Mouse (Mus musculus) testis, postnatal 14 days (tissue): ENCODE measurements around the gene Jpt2.

ENCODE experiments used
- DNase-seq: peaks from one replicate; pipeline ENCODE4 v3.0.0; 2021; ENCODE audit warnings: low spot score

The Jpt2 gene

GRCm38 (mm10) chr17:24907591-24907990 lies 52.9 kb downstream of the Jpt2 start:
- no peak for DNase-seq

GRCm38 (mm10) chr17:24903767-24904166 lies 56.7 kb downstream of the Jpt2 start:
- no peak for DNase-seq

GRCm38 (mm10) chr17:24902671-24903474 lies 57.6 kb downstream of the Jpt2 start:
- no peak for DNase-seq

GRCm38 (mm10) chr17:24902124-24902523 lies 58.4 kb downstream of the Jpt2 start:
- no peak for DNase-seq

- DNase-seq = no peak
These were observed 60.5 kb downstream of the Jpt2 start for GRCm38 (mm10) chr17:24900014-24900413.

GRCm38 (mm10) chr17:24899153-24899552 lies 61.3 kb downstream of the Jpt2 start:
- no peak for DNase-seq

- DNase-seq = no peak
These were observed 62.2 kb downstream of the Jpt2 start for GRCm38 (mm10) chr17:24898041-24898854.

GRCm38 (mm10) chr17:24897600-24897999 lies 62.9 kb downstream of the Jpt2 start:
- DNase-seq = no peak

GRCm38 (mm10) chr17:24896993-24897269 lies 63.6 kb downstream of the Jpt2 start:
- no peak for DNase-seq

GRCm38 (mm10) chr17:24896241-24896992 lies 64.1 kb downstream of the Jpt2 start, which contains the start of gene Nme3:
Gene Nme3, plus strand, starts transcription at chr17:24896500.
- peak; percentile 79 for DNase-seq

- no peak for DNase-seq
These were observed 64.8 kb downstream of the Jpt2 start for GRCm38 (mm10) chr17:24895571-24896240.

- peak; percentile 83 for DNase-seq
These were observed 65.4 kb downstream of the Jpt2 start, which contains the start of the genes Eme2 and Mrps34 for GRCm38 (mm10) chr17:24894995-24895547. Gene Eme2, minus strand, starts transcription at chr17:24895087. Gene Mrps34, plus strand, starts transcription at chr17:24895116.

GRCm38 (mm10) chr17:24894061-24894994 lies 66.2 kb downstream of the Jpt2 start:
- DNase-seq = no peak

GRCm38 (mm10) chr17:24893276-24893675 lies 67.2 kb downstream of the Jpt2 start:
- no peak for DNase-seq

- no peak for DNase-seq
These were observed 67.7 kb downstream of the Jpt2 start for GRCm38 (mm10) chr17:24892785-24893184.

GRCm38 (mm10) chr17:24891321-24891720 lies 69.2 kb downstream of the Jpt2 start:
- DNase-seq = no peak

GRCm38 (mm10) chr17:24890151-24891092 lies 70.1 kb downstream of the Jpt2 start:
- DNase-seq = no peak

- DNase-seq = no peak
These were observed 71.6 kb downstream of the Jpt2 start for GRCm38 (mm10) chr17:24888862-24889261.
